Mouse (Mus musculus): Measurements from ENCODE around the gene Oasl1. TPM values are rescaled to one million over a fixed set of nuclear protein-coding genes. Genes with fewer than 3 reads are reported as not detected.

The Oasl1 gene
- 3.4 and 5.5 TPM in 2 replicates for total RNA-seq (2017)

GRCm38 (mm10) chr5:114922998-114923473 lies at the start of gene Oasl1:
Gene Oasl1 (plus strand): TSS chr5:114923240.
- peak; percentile 24 to 35; a peak in 2 of 4 replicates for ATAC-seq (replicated peaks in 1 of 2; ENCODE audit: insufficient read depth in 1 of 2, low FRiP score in 2 of 2, low TSS enrichment in 1 of 2, low read depth in 1 of 2, poor library complexity in 2 of 2, severe bottlenecking in 2 of 2)

DNA sequence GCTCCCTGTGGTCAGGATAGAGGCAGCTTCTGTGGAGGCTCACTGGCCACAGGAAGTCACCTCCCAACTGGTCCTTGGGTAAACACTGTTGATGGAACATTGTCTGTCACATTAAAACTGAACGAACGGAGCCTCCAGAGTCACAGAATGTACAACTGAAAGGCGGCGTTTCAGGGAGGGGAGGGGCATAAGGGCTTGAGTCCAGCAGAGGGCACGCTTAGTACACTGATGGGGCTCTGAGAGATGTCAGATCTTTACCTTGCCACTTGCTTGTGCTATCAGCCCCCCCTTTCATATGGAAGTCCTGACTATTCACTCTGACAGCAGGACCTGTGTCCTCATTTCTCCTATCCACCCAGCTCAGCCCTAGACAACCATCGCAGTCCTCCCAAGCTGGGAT lies 47.2 kb upstream of the Oasl1 start:
- ATAC-seq (replicated peaks in 1 of 2; ENCODE audit: insufficient read depth in 1 of 2, low FRiP score in 2 of 2, low TSS enrichment in 1 of 2, low read depth in 1 of 2, poor library complexity in 2 of 2, severe bottlenecking in 2 of 2) = peak; percentile 53 to 86; a peak in 3 of 4 replicates

DNA sequence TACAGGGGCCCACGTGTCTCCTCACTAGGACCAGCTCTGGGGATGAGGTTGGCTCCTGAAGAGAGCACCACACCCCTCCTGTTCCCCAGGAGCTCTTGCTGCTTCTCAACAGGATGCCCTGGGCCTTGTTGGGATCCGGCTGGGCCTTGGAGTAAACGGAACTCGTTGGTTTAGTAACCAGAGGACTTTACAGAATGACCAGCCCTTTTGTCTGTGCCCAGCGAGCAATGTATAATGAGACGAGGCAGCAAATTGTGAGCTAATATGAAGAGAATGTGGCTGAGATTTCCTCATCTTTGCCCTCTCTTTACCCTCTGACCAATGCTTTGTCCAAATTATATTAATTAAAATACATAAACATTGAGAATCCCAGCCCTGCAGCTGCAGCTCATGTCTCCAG lies 46.7 kb upstream of the Oasl1 start:
- ATAC-seq (replicated peaks in 1 of 2; ENCODE audit: insufficient read depth in 1 of 2, low FRiP score in 2 of 2, low TSS enrichment in 1 of 2, low read depth in 1 of 2, poor library complexity in 2 of 2, severe bottlenecking in 2 of 2) = no peak

GRCm38 (mm10) chr5:114877487-114877886 lies 45.6 kb upstream of the Oasl1 start:
- ATAC-seq (replicated peaks in 1 of 2; ENCODE audit: insufficient read depth in 1 of 2, low FRiP score in 2 of 2, low TSS enrichment in 1 of 2, low read depth in 1 of 2, poor library complexity in 2 of 2, severe bottlenecking in 2 of 2) = no peak

GRCm38 (mm10) chr5:114879399-114879798 lies 43.6 kb upstream of the Oasl1 start:
- ATAC-seq (replicated peaks in 1 of 2; ENCODE audit: insufficient read depth in 1 of 2, low FRiP score in 2 of 2, low TSS enrichment in 1 of 2, low read depth in 1 of 2, poor library complexity in 2 of 2, severe bottlenecking in 2 of 2) = no peak

GRCm38 (mm10) chr5:114882319-114882718 lies 40.7 kb upstream of the Oasl1 start:
- peak in 1 of 2 experiments; percentile 45; a peak in 1 of 4 replicates for ATAC-seq (replicated peaks in 1 of 2; ENCODE audit: insufficient read depth in 1 of 2, low FRiP score in 2 of 2, low TSS enrichment in 1 of 2, low read depth in 1 of 2, poor library complexity in 2 of 2, severe bottlenecking in 2 of 2)

- ATAC-seq (replicated peaks in 1 of 2; ENCODE audit: insufficient read depth in 1 of 2, low FRiP score in 2 of 2, low TSS enrichment in 1 of 2, low read depth in 1 of 2, poor library complexity in 2 of 2, severe bottlenecking in 2 of 2) = peak in 1 of 2 experiments; percentile 84; a peak in 2 of 4 replicates
Observed at GRCm38 (mm10) chr5:114883022-114883421, 40.0 kb upstream of the Oasl1 start.

DNA sequence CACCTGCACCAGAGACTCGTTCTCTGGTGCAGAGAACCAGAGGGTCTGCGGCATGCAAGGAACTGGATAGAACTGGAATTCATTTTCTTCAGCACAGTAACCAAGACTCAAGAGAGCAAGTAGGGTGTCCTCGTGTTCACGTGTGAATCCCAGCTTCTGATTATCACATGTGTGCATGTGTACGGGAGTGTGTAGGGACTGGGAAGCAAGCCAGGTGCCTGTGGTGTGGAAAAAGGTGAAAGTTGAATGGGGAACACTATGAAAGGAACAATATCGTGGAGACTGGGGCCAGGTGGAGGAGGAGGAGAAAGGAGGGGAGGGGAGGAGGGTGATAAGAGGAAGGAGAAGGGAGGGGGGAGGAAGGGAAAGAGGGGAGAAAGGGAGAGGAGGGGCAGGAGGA lies 36.2 kb upstream of the Oasl1 start:
- ATAC-seq (replicated peaks in 1 of 2; ENCODE audit: insufficient read depth in 1 of 2, low FRiP score in 2 of 2, low TSS enrichment in 1 of 2, low read depth in 1 of 2, poor library complexity in 2 of 2, severe bottlenecking in 2 of 2) = no peak

DNA sequence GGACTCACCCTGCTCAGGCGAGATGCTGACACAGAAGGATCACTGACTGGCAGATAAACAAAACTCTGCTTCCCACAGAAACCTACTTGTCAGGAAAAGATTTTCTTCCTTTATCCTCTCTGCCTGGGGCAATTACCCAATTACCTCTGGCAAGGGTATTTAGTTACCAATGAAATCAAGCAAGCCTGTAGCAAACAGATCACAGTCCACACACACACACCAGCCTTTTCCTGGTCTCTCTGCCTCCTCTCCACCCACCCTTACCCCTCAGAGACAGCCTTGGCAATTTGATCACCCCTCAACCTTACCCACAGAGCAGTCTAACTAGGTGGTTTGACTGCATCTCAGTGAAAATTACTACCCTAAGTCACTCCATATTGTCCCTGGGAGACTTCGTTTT lies 34.0 kb upstream of the Oasl1 start:
- ATAC-seq (replicated peaks in 1 of 2; ENCODE audit: insufficient read depth in 1 of 2, low FRiP score in 2 of 2, low TSS enrichment in 1 of 2, low read depth in 1 of 2, poor library complexity in 2 of 2, severe bottlenecking in 2 of 2) = no peak

DNA sequence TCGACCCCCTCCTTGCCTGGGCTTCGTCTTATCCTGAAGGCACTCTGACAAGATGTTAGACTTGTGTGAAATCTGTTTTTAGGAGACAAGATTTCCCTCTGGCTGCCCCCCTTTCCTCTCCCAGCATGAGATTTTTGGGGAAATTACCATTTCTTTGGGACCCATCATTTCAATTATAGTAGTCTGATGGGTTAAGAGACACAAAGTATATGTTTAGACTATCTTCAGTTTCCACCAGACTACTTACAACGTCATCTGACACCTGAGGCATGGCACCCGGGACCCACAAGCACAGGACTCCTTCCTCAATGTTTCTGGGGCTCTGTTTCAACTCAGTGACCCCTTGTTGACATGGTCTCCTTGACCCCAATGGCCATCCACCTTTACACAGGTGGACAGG lies 27.5 kb upstream of the Oasl1 start:
- no peak for ATAC-seq (replicated peaks in 1 of 2; ENCODE audit: insufficient read depth in 1 of 2, low FRiP score in 2 of 2, low TSS enrichment in 1 of 2, low read depth in 1 of 2, poor library complexity in 2 of 2, severe bottlenecking in 2 of 2)

- peak; percentile 32 to 37; a peak in 2 of 4 replicates for ATAC-seq (replicated peaks in 1 of 2; ENCODE audit: insufficient read depth in 1 of 2, low FRiP score in 2 of 2, low TSS enrichment in 1 of 2, low read depth in 1 of 2, poor library complexity in 2 of 2, severe bottlenecking in 2 of 2)
Observed at GRCm38 (mm10) chr5:114896688-114897373, 26.2 kb upstream of the Oasl1 start, which contains the start of gene Oasl2. Gene Oasl2 (plus strand): TSS chr5:114896936.

GRCm38 (mm10) chr5:114897374-114897793 lies 25.7 kb upstream of the Oasl1 start:
- peak; percentile 62 to 84 for ATAC-seq (replicated peaks in 1 of 2; ENCODE audit: insufficient read depth in 1 of 2, low FRiP score in 2 of 2, low TSS enrichment in 1 of 2, low read depth in 1 of 2, poor library complexity in 2 of 2, severe bottlenecking in 2 of 2)

DNA sequence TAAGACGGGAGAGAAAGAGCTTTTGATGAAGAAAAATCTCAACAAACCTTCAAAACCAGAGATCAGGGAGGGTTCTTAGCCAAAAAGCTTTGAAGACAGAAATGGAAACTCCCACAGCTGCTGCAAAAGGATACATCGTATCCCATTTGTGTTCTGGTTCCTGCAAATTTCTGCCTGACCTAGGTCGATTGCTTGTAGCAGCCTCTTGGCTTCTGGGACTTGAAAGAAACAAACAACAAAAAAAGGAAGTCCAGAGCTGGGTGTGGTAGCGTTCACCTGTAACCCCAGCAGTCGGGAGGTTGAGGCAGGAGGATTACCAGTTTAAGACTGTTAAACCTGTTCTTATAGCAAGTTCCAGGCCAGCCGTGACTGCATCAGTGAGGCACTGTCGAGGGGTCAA lies 24.2 kb upstream of the Oasl1 start:
- ATAC-seq (replicated peaks in 1 of 2; ENCODE audit: insufficient read depth in 1 of 2, low FRiP score in 2 of 2, low TSS enrichment in 1 of 2, low read depth in 1 of 2, poor library complexity in 2 of 2, severe bottlenecking in 2 of 2) = no peak

GRCm38 (mm10) chr5:114902413-114902812 lies 20.6 kb upstream of the Oasl1 start:
- ATAC-seq (replicated peaks in 1 of 2; ENCODE audit: insufficient read depth in 1 of 2, low FRiP score in 2 of 2, low TSS enrichment in 1 of 2, low read depth in 1 of 2, poor library complexity in 2 of 2, severe bottlenecking in 2 of 2) = peak; percentile 65 to 74; a peak in 2 of 4 replicates

DNA sequence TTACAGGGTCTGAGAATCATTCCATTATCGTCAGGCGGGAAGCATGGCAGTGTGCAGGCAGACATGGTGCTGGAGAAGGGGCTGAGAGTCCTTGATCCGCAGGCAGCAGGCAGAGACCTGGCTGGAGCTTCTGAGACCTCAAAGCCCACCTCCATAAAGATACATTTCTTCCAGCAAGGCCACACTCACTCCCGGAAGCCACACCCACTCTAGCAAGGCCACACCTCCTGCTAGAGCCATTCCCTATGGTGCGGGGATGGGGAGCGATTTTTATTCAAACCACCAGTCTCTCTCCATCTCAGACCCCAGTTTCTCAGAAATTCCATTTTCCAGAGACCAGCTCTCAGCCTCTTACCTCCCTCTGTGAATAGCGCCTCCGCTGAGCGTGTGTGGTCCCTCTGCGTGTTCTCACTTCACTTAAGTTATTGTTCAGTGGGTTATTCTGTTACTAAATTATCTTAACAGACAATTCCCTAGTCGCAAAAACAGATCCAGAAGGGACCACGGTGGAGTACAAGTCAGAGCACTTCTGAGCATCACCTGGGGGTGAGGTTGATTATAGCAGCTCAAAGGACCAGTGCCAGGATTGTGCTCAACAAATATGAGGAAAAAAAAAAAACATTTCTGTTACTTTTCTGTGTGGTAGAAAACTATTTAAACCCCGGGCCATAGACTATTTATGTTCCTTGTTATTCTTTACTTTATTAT lies 14.3 kb upstream of the Oasl1 start:
- ATAC-seq (replicated peaks in 1 of 2; ENCODE audit: insufficient read depth in 1 of 2, low FRiP score in 2 of 2, low TSS enrichment in 1 of 2, low read depth in 1 of 2, poor library complexity in 2 of 2, severe bottlenecking in 2 of 2) = no peak

- ATAC-seq (replicated peaks in 1 of 2; ENCODE audit: insufficient read depth in 1 of 2, low FRiP score in 2 of 2, low TSS enrichment in 1 of 2, low read depth in 1 of 2, poor library complexity in 2 of 2, severe bottlenecking in 2 of 2) = no peak
Observed at GRCm38 (mm10) chr5:114913686-114914085, 9.4 kb upstream of the Oasl1 start.

- ATAC-seq (replicated peaks in 1 of 2; ENCODE audit: insufficient read depth in 1 of 2, low FRiP score in 2 of 2, low TSS enrichment in 1 of 2, low read depth in 1 of 2, poor library complexity in 2 of 2, severe bottlenecking in 2 of 2) = no peak
Observed at GRCm38 (mm10) chr5:114914855-114915254, 8.2 kb upstream of the Oasl1 start.

- no peak; a peak in 1 of 4 replicates for ATAC-seq (replicated peaks in 1 of 2; ENCODE audit: insufficient read depth in 1 of 2, low FRiP score in 2 of 2, low TSS enrichment in 1 of 2, low read depth in 1 of 2, poor library complexity in 2 of 2, severe bottlenecking in 2 of 2)
Observed at GRCm38 (mm10) chr5:114915854-114916253, 7.2 kb upstream of the Oasl1 start.
